Mouse (Mus musculus) midbrain, embryonic 16.5 days (tissue): ENCODE measurements around the gene Cstad. TPM values are rescaled to one million over a fixed set of nuclear protein-coding genes. Genes with fewer than 3 reads are reported as not detected.

Experiments
- ATAC-seq: fragments of 200-750 bp; cut with Nextera tagmentation; 2 replicates; pipeline ENCODE4 v1.8.0; 2017; ENCODE audit warnings: moderate TSS enrichment
- H3K27ac ChIP-seq: fragments of 300-500 bp; sonication (generic); 2 replicates; pipeline ENCODE4 v1.5.1; 2014; ENCODE audit warnings: mild to moderate bottlenecking, low read length, mixed read lengths
- H3K27me3 ChIP-seq: fragments of 300-500 bp; sonication (generic); 2 replicates; pipeline ENCODE4 v1.6.1; 2014; ENCODE audit warnings: low read depth, low read length, mixed read lengths; ENCODE audit not compliant: control insufficient read depth, insufficient read depth
- H3K36me3 ChIP-seq: fragments of 300-500 bp; sonication (generic); 2 replicates; pipeline ENCODE4 v1.6.1; 2014; ENCODE audit warnings: mild to moderate bottlenecking, low read length, moderate library complexity, mixed read lengths; ENCODE audit not compliant: control insufficient read depth, insufficient read depth
- H3K4me1 ChIP-seq: fragments of 300-500 bp; sonication (generic); 2 replicates; pipeline ENCODE4 v1.6.1; 2014; ENCODE audit warnings: mild to moderate bottlenecking, low read length, mixed read lengths; ENCODE audit not compliant: control insufficient read depth, insufficient read depth
- H3K4me2 ChIP-seq: fragments of 300-500 bp; sonication (generic); 2 replicates; pipeline ENCODE4 v1.6.1; 2014; ENCODE audit warnings: mild to moderate bottlenecking, low read length, mixed read lengths
- H3K4me3 ChIP-seq: fragments of 300-500 bp; sonication (generic); 2 replicates; pipeline ENCODE4 v1.5.1; 2014; ENCODE audit warnings: low read depth, mild to moderate bottlenecking, low read length, moderate library complexity, mixed read lengths
- H3K9ac ChIP-seq: fragments of 300-500 bp; sonication (generic); 2 replicates; pipeline ENCODE4 v1.6.1; 2014; ENCODE audit warnings: low read depth, low read length, mixed read lengths
- H3K9me3 ChIP-seq: fragments of 300-500 bp; sonication (generic); replicated peaks from 2 replicates; pipeline ENCODE4 v1.6.1; 2014; ENCODE audit warnings: mild to moderate bottlenecking, low read length, mixed read lengths; ENCODE audit not compliant: control insufficient read depth, poor library complexity, severe bottlenecking
- WGBS: fragments of 180-500 bp; shearing (Covaris S2); extraction: QIAGEN DNeasy Blood & Tissue Kit; methylation state at CpG from one replicate; pipeline ENCODE4 v1.1.7; 2014; 5-methylcytosine and 5-hydroxymethylcytosine counted together
- polyA plus RNA-seq: library from polyadenylated mRNA; unstranded; fragments of >200 nt; fragmentation: Nextera tagmentation; extraction: Ambion mirVana; gene quantifications from 2 replicates; pipeline ENCODE4 v1.2.1, GENCODE M21; 2015

The Cstad gene
- polyA plus RNA-seq, 1 experiment from 2014 or later, result 0.62 TPM

- no peaks in the 10 kb centered on the region for H3K36me3 ChIP-seq
- H3K9me3 ChIP-seq, result no peaks in the 10 kb centered on the region
- WGBS, result 78% methylated on average over 4 of the region's 4 CpGs
- no peak overlapping the region for H3K9ac ChIP-seq
- no peaks in the 10 kb centered on the region for H3K27me3 ChIP-seq
- H3K4me2 ChIP-seq, result no peak overlapping the region
- H3K4me3 ChIP-seq, result no peak overlapping the region
- no peak overlapping the region for H3K27ac ChIP-seq
- peaks cover 20% of the 10 kb centered on the region for H3K4me1 ChIP-seq
- no peak for ATAC-seq
Measured at GRCm38 (mm10) chr2:30589781-30590180, 5.1 kb upstream of the Cstad start.

GRCm38 (mm10) chr2:30590909-30591308 is 3.9 kb upstream of the Cstad start:
- H3K4me2 ChIP-seq, result peak overlapping the region; percentile 62
- no peaks in the 10 kb centered on the region for H3K36me3 ChIP-seq
- H3K9ac ChIP-seq, result peak overlapping the region; percentile 45
- ATAC-seq, result peak; percentile 68; the same call in 1 of the 2 replicates
- H3K27me3 ChIP-seq, result no peaks in the 10 kb centered on the region
- no peak overlapping the region for H3K4me3 ChIP-seq
- H3K27ac ChIP-seq, result peak overlapping the region; percentile 70
- peaks cover 23% of the 10 kb centered on the region for H3K4me1 ChIP-seq
- H3K9me3 ChIP-seq, result no peaks in the 10 kb centered on the region
- 6% methylated on average over 3 of the region's 3 CpGs for WGBS

GRCm38 (mm10) chr2:30592391-30592790 is 2.4 kb upstream of the Cstad start:
- ATAC-seq, result no peak
- Histone ChIP-seq H3K9me3 (no peaks in the 10 kb centered on the region), H3K4me3 (no peak overlapping the region), H3K9ac (no peak overlapping the region), H3K4me2 (no peak overlapping the region), H3K36me3 (no peaks in the 10 kb centered on the region), H3K27ac (no peak overlapping the region; the same call in 1 of the 2 replicates), H3K27me3 (no peaks in the 10 kb centered on the region), H3K4me1 (peaks cover 23% of the 10 kb centered on the region)
- 69% methylated on average over 6 of the region's 6 CpGs for WGBS

GRCm38 (mm10) chr2:30592951-30593350 is 1.9 kb upstream of the Cstad start:
- no peak overlapping the region for H3K9ac ChIP-seq

GRCm38 (mm10) chr2:30593636-30594310 is 1.1 kb upstream of the Cstad start:
- Histone ChIP-seq H3K4me1 (peaks cover 23% of the 10 kb centered on the region), H3K4me3 (no peak overlapping the region), H3K27ac (peak overlapping the region; percentile 100), H3K4me2 (peak overlapping the region; percentile 72), H3K27me3 (no peaks in the 10 kb centered on the region), H3K9ac (peak overlapping the region; percentile 86), H3K9me3 (no peaks in the 10 kb centered on the region), H3K36me3 (no peaks in the 10 kb centered on the region)
- no peak for ATAC-seq
- WGBS, result 80% methylated on average over 13 of the region's 13 CpGs

More at GRCm38 (mm10) chr2:30592951-30593350, 1.9 kb upstream of the Cstad start:
- Histone ChIP-seq H3K27me3 (no peaks in the 10 kb centered on the region), H3K9me3 (no peaks in the 10 kb centered on the region), H3K4me3 (no peak overlapping the region), H3K4me1 (peaks cover 23% of the 10 kb centered on the region), H3K27ac (peak overlapping the region; percentile 100), H3K4me2 (no peak overlapping the region), H3K36me3 (no peaks in the 10 kb centered on the region)
- ATAC-seq, result no peak
- WGBS, result 91% methylated on average over 6 of the region's 6 CpGs

- Histone ChIP-seq H3K9ac (no peak overlapping the region), H3K4me3 (no peak overlapping the region), H3K9me3 (no peaks in the 10 kb centered on the region), H3K4me2 (peak overlapping the region; percentile 72; the same call in 1 of the 2 replicates), H3K27me3 (no peaks in the 10 kb centered on the region), H3K27ac (peak overlapping the region; percentile 100), H3K4me1 (peaks cover 29% of the 10 kb centered on the region), H3K36me3 (no peaks in the 10 kb centered on the region)
- WGBS, result 79% methylated on average over 4 of the region's 4 CpGs
- ATAC-seq, result no peak
Measured at GRCm38 (mm10) chr2:30595796-30596195, 956 bp downstream of the Cstad start.

- Histone ChIP-seq H3K36me3 (no peaks in the 10 kb centered on the region), H3K9ac (no peak overlapping the region), H3K27me3 (no peaks in the 10 kb centered on the region), H3K9me3 (no peaks in the 10 kb centered on the region), H3K4me1 (peaks cover 22% of the 10 kb centered on the region), H3K4me2 (no peak overlapping the region), H3K27ac (no peak overlapping the region), H3K4me3 (no peak overlapping the region)
- ATAC-seq, result no peak
- WGBS, result 59% methylated on average over 3 of the region's 3 CpGs
Measured at GRCm38 (mm10) chr2:30599621-30600020, 4.8 kb downstream of the Cstad start.

- no peak overlapping the region for H3K4me3 ChIP-seq
- 20% methylated on average over 9 of the region's 9 CpGs for WGBS
- no peaks in the 10 kb centered on the region for H3K27me3 ChIP-seq
- ATAC-seq, result no peak
- 0 out of 2 replicates have a peak overlapping the region, but pooled peaks have one; percentile 14 for H3K4me2 ChIP-seq
- peak overlapping the region; percentile 53; the same call in 1 of the 2 replicates for H3K9ac ChIP-seq
- H3K9me3 ChIP-seq, result no peaks in the 10 kb centered on the region
- H3K27ac ChIP-seq, result peak overlapping the region; percentile 67
- H3K36me3 ChIP-seq, result no peaks in the 10 kb centered on the region
- H3K4me1 ChIP-seq, result peaks cover 27% of the 10 kb centered on the region
Measured at GRCm38 (mm10) chr2:30600291-30600690, 5.5 kb downstream of the Cstad start.

GRCm38 (mm10) chr2:30600965-30601841 is 6.4 kb downstream of the Cstad start:
- WGBS, result 13% methylated on average over 19 of the region's 20 CpGs
- Histone ChIP-seq H3K4me2 (no peak overlapping the region), H3K9ac (0 out of 2 replicates have a peak overlapping the region, but pooled peaks have one; percentile 53), H3K36me3 (no peaks in the 10 kb centered on the region), H3K4me1 (peaks cover 34% of the 10 kb centered on the region), H3K9me3 (no peaks in the 10 kb centered on the region), H3K27me3 (no peaks in the 10 kb centered on the region), H3K27ac (peak overlapping the region; percentile 67), H3K4me3 (no peak overlapping the region)
- ATAC-seq, result no peak
